Mouse (Mus musculus) cerebral cortex, adult 2 months (tissue): ENCODE data around the gene Smndc1.

ENCODE experiments used
- WGBS: fragments of 180-500 bp; shearing (Covaris S2); methylation state at CpG from one replicate; pipeline ENCODE4 v1.1.7; 2018; 5-methylcytosine and 5-hydroxymethylcytosine counted together

The Smndc1 gene

DNA sequence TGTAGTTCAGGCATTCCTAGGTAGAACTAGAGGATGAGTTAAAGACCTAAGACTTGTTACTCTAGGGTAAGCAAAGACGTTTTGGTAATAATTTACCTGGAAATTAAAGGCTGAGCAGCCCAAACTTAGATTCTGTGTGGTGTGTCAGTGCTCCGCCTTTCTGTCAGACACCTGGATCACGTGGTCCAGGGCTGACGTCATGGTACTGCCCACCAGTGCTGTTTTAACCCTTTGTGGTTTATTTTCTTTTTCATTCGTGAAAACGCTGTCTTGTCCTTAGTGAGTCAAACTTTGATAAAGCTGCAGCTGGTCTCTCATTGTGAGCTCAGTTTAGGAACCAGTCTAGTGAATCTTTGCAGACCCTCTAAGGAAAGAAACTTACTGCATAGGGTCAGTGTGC, 50.0 kb downstream of the Smndc1 start:
- 50% methylated on average over 6 of the region's 6 CpGs for WGBS

DNA sequence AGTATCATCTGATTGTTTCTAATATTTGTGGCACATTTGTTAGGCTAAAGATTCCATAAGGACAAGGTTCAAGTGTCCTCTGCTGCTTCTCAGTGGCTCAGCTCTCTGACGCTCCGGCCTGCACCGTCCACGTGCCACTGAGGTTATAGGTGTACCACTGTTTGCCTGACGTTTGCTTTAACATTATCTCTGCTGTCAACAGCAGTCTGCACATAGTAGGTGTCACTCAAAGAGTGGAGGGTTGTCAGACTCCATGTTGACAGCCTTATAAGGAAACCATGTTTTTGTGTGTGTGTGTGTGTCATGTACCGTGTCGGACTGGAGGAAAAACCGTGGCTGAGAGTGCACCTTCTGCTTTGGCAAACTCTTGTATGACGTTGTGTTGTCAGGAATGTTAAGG, 55.1 kb downstream of the Smndc1 start:
- 87% methylated on average over 9 of the region's 9 CpGs for WGBS

DNA sequence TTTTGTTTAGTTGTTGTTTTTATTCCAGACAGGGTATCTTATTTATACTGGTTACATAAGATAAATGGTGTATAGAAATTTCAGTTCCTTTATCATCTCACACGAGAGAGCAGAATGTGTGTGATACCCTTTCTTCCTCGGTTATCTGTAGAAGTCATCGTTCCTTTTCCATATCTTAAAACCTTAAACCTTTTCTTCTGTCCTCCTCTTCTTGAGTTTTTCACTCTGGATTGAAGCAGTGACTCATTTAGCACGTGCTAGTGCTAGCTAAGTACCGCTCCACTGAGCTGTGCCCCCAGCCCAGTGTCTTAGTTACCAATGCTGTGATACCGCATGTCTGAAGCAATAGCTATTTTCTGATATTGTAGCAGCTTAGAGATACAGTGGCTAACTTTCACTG, 56.6 kb downstream of the Smndc1 start:
- 73% methylated on average over 6 of the region's 6 CpGs for WGBS

DNA sequence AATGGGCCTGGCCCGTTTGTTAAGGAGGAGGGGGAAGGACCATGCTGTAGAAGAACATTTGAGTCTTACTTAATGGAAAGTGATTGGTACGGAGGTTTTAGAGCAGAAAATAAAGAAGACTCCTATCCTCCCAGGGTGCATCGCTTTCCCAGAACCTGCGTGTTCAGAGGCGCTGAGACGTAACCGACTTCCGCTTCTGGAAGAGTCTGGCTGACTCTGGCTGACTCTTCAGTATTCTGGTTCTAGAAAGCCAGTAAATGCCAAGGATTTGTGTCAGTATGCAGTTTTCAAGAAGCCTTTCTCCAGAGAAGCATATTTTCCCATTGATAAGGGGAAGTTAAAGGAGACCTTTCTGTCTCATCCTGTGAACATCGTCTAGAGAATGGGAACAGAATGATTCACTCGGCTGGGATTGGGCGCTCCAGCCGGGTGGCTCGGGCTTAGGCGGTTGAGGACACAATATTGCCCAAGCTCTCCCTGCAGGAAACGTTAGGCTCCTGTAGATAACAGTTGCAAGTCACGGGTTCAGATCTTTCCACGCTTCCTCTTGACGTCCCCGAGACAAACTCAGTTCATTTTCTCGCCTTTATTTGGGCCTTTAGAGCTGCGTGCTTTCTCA, 58.4 kb downstream of the Smndc1 start:
- 89% methylated on average over 21 of the region's 21 CpGs for WGBS

DNA sequence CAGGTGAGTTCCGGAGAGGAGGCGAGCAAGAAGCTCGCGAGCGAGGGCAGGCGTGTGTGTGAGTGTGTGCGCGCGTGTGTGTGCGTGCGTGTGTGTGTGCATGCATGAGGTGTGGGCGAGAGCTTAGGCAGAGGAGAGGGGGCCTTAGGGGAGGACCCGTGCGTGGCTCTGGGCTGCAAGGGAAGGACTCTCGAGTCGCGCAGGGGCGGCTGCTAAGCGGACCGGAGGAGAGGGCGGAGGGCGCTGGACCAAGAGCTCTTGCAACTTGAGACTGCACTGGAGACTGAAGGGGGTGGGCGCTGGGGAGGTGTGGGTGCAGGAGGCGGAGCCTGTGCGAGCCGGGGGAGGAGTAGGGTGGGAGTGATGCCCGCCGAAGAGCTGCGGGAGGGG, 60.4 kb downstream of the Smndc1 start:
- WGBS, result under 1% methylated on average over 29 of the region's 29 CpGs
